Mouse (Mus musculus) C2C12 (cell line): Measurements from ENCODE around the gene Epb41l5. TPM values are rescaled to one million over a fixed set of nuclear protein-coding genes. Genes with fewer than 3 reads are reported as not detected.

Source experiments
- H3K27me3 ChIP-seq: one replicate; pipeline ENCODE4 v1.6.1; 2011; ENCODE audit not compliant: control insufficient read depth, insufficient read depth, insufficient read length
- H3K36me3 ChIP-seq: one replicate; pipeline ENCODE4 v1.6.1; 2011; ENCODE audit not compliant: control insufficient read depth, insufficient read depth
- H3K4me3 ChIP-seq: one replicate; pipeline ENCODE4 v1.5.1; 2011; ENCODE audit warnings: mild to moderate bottlenecking, control low read depth; ENCODE audit not compliant: poor library complexity, insufficient read depth, severe bottlenecking
- H3K79me2 ChIP-seq: one replicate; pipeline ENCODE4 v1.6.1; 2011; ENCODE audit not compliant: control insufficient read depth, insufficient read depth
- H3K79me3 ChIP-seq: one replicate; pipeline ENCODE4 v1.6.1; 2011; ENCODE audit warnings: low read depth, control low read depth
- H3ac ChIP-seq: one replicate; pipeline ENCODE3; 2011; ENCODE audit warnings: low read depth; ENCODE audit not compliant: control insufficient read depth, insufficient read length
- CEBPB ChIP-seq: IDR thresholded peaks from one replicate; pipeline ENCODE4 v1.6.1; 2011; ENCODE audit warnings: low read depth, mild to moderate bottlenecking, control low read depth, moderate library complexity
- CTCF ChIP-seq: IDR thresholded peaks from one replicate; pipeline ENCODE4 v1.5.1; 2011; ENCODE audit not compliant: control insufficient read depth, insufficient read depth, insufficient read length
- FOSL1 ChIP-seq: IDR thresholded peaks from one replicate; pipeline ENCODE4 v1.8.0; 2011; ENCODE audit warnings: mild to moderate bottlenecking, low read length; ENCODE audit not compliant: poor library complexity, insufficient read depth, severe bottlenecking
- MAX ChIP-seq: IDR thresholded peaks from one replicate; pipeline ENCODE4 v1.6.1; 2011; ENCODE audit warnings: mild to moderate bottlenecking, control low read depth
- MYOD1 ChIP-seq: IDR thresholded peaks from one replicate; pipeline ENCODE4 v1.6.1; 2011; ENCODE audit warnings: low read depth; ENCODE audit not compliant: control insufficient read depth, insufficient read length
- MYOG ChIP-seq: IDR thresholded peaks from one replicate; pipeline ENCODE4 v1.6.1; 2011; ENCODE audit not compliant: control insufficient read depth, insufficient read length; ENCODE audit errors: extremely low read depth
- USF1 ChIP-seq: IDR thresholded peaks from one replicate; pipeline ENCODE4 v1.6.1; 2011; ENCODE audit warnings: low read depth, mild to moderate bottlenecking, control low read depth, moderate library complexity
- polyA plus RNA-seq: library from polyadenylated mRNA; unstranded; fragments of >200 nt; fragmentation: generic; extraction: Trizol; gene quantifications from one replicate; pipeline ENCODE4 v1.2.1, GENCODE M21; 2012; ENCODE audit warnings: missing spikeins

Epb41l5 gene
- polyA plus RNA-seq, 1 experiment = 1.3 TPM

DNA sequence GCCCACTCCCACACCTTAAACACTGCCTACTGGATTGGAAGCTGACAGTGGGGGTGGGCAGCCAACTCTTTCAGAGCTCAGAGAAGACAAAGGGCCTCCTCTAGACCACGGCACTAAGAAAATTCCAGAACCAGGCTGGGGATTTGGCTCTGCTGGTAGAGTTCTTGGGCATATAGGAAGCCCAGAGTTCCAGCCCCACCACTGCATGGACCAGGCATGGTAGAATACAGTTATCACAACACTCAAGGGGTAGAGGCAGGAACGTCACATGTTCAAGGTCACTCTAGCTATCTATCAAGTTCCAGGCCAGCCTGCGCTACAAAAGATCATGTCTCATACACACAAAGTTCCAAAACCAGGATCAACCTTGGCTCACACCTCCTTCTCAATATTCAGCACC lies 145.6 kb downstream of the Epb41l5 start:
- TF ChIP-seq CTCF = no peak
- no peak for TF ChIP-seq USF1
- TF ChIP-seq CEBPB = no peak
- no peak for TF ChIP-seq MAX
- TF ChIP-seq MYOD1 = no peak
- no peak for TF ChIP-seq FOSL1
- no peak for TF ChIP-seq MYOG
- H3K4me3 ChIP-seq = peak overlapping the region; percentile 59

DNA sequence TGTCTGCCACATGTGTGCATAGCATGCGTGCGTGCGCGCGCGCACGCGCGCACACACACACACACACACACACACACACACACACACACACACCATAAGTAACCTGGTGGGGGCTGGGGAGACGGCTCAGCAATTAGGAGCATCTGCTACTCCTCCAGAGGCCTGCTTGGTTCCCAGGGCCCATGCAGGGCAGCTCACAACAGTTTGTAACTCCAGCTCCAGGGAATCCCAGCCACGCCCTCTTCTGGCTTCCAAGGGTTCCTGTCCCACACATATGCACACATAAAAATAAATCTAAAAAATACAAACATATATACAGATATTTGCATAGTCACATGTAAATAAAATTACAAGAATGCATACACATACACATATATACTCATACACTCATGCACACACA lies 146.1 kb downstream of the Epb41l5 start:
- H3K36me3 ChIP-seq = peaks cover 29% of the 10 kb centered on the region
- no peaks in the 10 kb centered on the region for H3K27me3 ChIP-seq
- no peak for TF ChIP-seq MYOD1
- no peak for TF ChIP-seq MYOG
- TF ChIP-seq CEBPB = no peak
- no peak for TF ChIP-seq MAX
- TF ChIP-seq FOSL1 = no peak
- TF ChIP-seq USF1 = no peak
- no peak for TF ChIP-seq CTCF
- H3K4me3 ChIP-seq = peak overlapping the region; percentile 59
- peaks cover 68% of the 10 kb centered on the region for H3K79me2 ChIP-seq
- peaks cover 54% of the 10 kb centered on the region for H3K79me3 ChIP-seq
- no peak overlapping the region for H3ac ChIP-seq

More for the DNA sequence above, 145.6 kb downstream of the Epb41l5 start:
- H3K79me3 ChIP-seq = peaks cover 52% of the 10 kb centered on the region
- peaks cover 28% of the 10 kb centered on the region for H3K36me3 ChIP-seq
- H3K27me3 ChIP-seq = no peaks in the 10 kb centered on the region
- peaks cover 63% of the 10 kb centered on the region for H3K79me2 ChIP-seq
- H3ac ChIP-seq = peak overlapping the region; percentile 98

DNA sequence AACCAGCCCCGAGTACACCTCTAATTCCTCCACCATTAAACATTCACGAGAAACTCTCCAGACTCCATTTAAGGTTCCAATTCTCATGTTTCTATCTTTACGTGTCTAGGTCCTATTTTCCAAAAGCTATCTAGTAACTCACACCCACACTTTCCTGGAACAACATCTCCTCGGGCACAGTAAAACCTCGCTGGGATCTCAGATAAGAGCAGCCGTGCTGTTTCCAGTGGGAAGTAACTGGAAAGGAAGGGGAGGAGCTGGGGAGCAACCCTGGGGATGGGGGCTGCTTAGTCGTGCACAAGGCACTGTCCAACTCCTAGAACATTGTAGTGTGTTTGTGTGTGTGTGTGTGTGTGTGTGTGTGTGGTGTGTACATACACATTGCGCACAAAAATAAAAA lies 146.9 kb downstream of the Epb41l5 start:
- Histone ChIP-seq H3ac (no peak overlapping the region), H3K27me3 (no peaks in the 10 kb centered on the region), H3K36me3 (peaks cover 29% of the 10 kb centered on the region), H3K4me3 (no peak overlapping the region), H3K79me3 (peaks cover 60% of the 10 kb centered on the region), H3K79me2 (peaks cover 76% of the 10 kb centered on the region)
- TF ChIP-seq CTCF (no peak), MYOD1 (no peak), USF1 (no peak), CEBPB (no peak), FOSL1 (no peak)

DNA sequence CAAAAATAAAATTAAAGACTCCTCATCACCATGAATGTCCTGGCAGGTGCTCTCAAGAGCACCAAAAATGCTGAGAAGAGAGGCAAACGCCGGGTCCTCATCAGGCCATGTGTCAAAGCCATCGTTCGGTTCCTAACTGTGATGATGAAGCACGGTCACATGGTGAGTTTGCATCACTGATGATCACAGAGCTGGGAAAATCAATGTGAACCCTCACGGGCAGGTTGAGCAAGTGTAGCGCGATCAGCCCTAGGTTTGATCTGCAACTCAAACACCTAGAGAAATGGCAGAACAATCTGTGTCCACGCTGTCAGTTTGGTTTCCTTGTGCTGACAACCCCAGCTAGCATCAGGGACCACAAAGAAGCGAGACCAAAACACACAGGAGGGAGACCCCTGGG lies 149.3 kb downstream of the Epb41l5 start:
- H3ac ChIP-seq = no peak overlapping the region
- H3K4me3 ChIP-seq = no peak overlapping the region
- peaks cover 72% of the 10 kb centered on the region for H3K79me3 ChIP-seq
- TF ChIP-seq MYOD1 = no peak
- TF ChIP-seq FOSL1 = no peak
- no peak for TF ChIP-seq MAX
- TF ChIP-seq CTCF = no peak
- no peak for TF ChIP-seq MYOG
- no peak for TF ChIP-seq CEBPB
- TF ChIP-seq USF1 = no peak
- H3K27me3 ChIP-seq = no peaks in the 10 kb centered on the region
- H3K79me2 ChIP-seq = peaks cover 100% of the 10 kb centered on the region
- peaks cover 32% of the 10 kb centered on the region for H3K36me3 ChIP-seq

DNA sequence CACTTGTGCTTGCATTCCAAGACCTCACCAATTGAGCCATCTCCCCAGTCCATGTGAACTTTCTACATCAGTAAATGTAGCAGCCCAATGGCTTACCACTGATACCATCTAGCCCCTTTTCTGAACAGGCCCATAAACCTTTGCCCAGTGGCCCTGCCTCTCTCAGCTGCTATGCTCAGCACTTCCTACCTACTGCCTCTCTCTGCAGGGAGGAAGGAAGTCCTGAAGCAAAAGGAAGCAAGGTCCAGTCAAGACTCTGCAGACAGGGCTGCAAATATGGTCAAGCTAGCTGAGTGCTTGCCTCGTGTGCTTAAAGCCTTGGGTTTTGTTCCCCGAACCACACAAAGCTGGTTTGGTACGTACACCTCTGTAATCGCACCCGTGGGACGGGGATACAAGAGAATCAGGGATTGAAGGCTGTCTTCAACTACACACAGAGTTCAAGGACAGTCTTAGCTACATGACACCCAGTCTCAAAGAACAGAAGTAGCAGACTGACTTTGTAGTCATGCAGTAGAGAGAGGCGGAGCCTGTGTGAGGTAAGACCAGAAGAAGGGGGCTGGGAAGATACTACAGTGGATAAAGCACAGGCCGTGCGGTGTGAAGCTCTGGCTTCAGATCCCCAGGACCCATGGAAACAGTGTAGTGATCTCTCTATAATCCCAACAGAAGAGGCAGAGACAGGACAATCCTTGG lies 150.1 kb downstream of the Epb41l5 start:
- Histone ChIP-seq H3K79me3 (peaks cover 71% of the 10 kb centered on the region), H3K79me2 (peaks cover 100% of the 10 kb centered on the region), H3K4me3 (no peak overlapping the region), H3K27me3 (no peaks in the 10 kb centered on the region), H3K36me3 (peaks cover 32% of the 10 kb centered on the region), H3ac (no peak overlapping the region)
- TF ChIP-seq FOSL1 (no peak), CTCF (no peak), CEBPB (no peak), MYOG (no peak), MYOD1 (no peak), MAX (no peak), USF1 (no peak)
